Mouse (Mus musculus): ENCODE results near the gene Szt2. TPM values are rescaled to one million over a fixed set of nuclear protein-coding genes. Genes with fewer than 3 reads are reported as not detected.
A peak's percentile ranks its signal among the peaks of the same experiment; 100 is the strongest.

Gene Szt2
- polyA plus RNA-seq, 1 experiment from 2014 or later: 11.4 TPM

- H3K27ac ChIP-seq: peak within 1 kb of the TSS; percentile 86
- H3K36me3 ChIP-seq: peaks cover 39% of the 10 kb centered on the region
- peak; percentile 92 for DNase-seq (ENCODE audit: low spot score)
- peak within 1 kb of the TSS; percentile 78 for H3K4me3 ChIP-seq
- peaks cover 36% of the 10 kb centered on the region for H3K4me1 ChIP-seq
- no peaks in the 10 kb centered on the region for H3K9me3 ChIP-seq (replicated peaks)
- under 1% methylated on average over 28 of the region's 31 CpGs for WGBS
- no peaks in the 10 kb centered on the region for H3K27me3 ChIP-seq (ENCODE audit: low read depth, poor library complexity, severe bottlenecking)
These were observed 18.8 kb upstream of the Szt2 start, which contains the start of gene Elovl1 for GRCm38 (mm10) chr4:118427768-118428451. TSS of gene Elovl1 (plus strand) at chr4:118428093.

GRCm38 (mm10) chr4:118427415-118427767 is 18.3 kb upstream of the Szt2 start:
- peaks cover 37% of the 10 kb centered on the region for H3K36me3 ChIP-seq
- DNase-seq (ENCODE audit: low spot score): no peak
- peak overlapping the region; percentile 78 for H3K4me3 ChIP-seq
- H3K27me3 ChIP-seq (ENCODE audit: low read depth, poor library complexity, severe bottlenecking): no peaks in the 10 kb centered on the region
- H3K27ac ChIP-seq: peak overlapping the region; percentile 86
- peaks cover 36% of the 10 kb centered on the region for H3K4me1 ChIP-seq
- H3K9me3 ChIP-seq (replicated peaks): no peaks in the 10 kb centered on the region
- WGBS: 2% methylated on average over 5 of the region's 5 CpGs

- H3K4me1 ChIP-seq: peaks cover 32% of the 10 kb centered on the region
- no peak overlapping the region for H3K27ac ChIP-seq
- H3K27me3 ChIP-seq (ENCODE audit: low read depth, poor library complexity, severe bottlenecking): no peaks in the 10 kb centered on the region
- no peak for DNase-seq (ENCODE audit: low spot score)
- H3K9me3 ChIP-seq (replicated peaks): no peaks in the 10 kb centered on the region
- H3K36me3 ChIP-seq: peaks cover 35% of the 10 kb centered on the region
- WGBS: 92% methylated on average over 1 of the region's 1 CpGs
- no peak overlapping the region for H3K4me3 ChIP-seq
These were observed 16.3 kb upstream of the Szt2 start for GRCm38 (mm10) chr4:118425374-118425773.

GRCm38 (mm10) chr4:118424541-118425160 is 15.6 kb upstream of the Szt2 start:
- no peaks in the 10 kb centered on the region for H3K9me3 ChIP-seq (replicated peaks)
- H3K36me3 ChIP-seq: peaks cover 39% of the 10 kb centered on the region
- no peak for DNase-seq (ENCODE audit: low spot score)
- H3K27me3 ChIP-seq (ENCODE audit: low read depth, poor library complexity, severe bottlenecking): no peaks in the 10 kb centered on the region
- WGBS: 90% methylated on average over 4 of the region's 4 CpGs
- no peak overlapping the region for H3K4me3 ChIP-seq
- no peak overlapping the region for H3K27ac ChIP-seq
- peaks cover 27% of the 10 kb centered on the region for H3K4me1 ChIP-seq

- Histone ChIP-seq H3K4me3 (no peak overlapping the region), H3K27me3 (ENCODE audit: low read depth, poor library complexity, severe bottlenecking) (no peaks in the 10 kb centered on the region), H3K36me3 (peaks cover 65% of the 10 kb centered on the region), H3K9me3 (replicated peaks) (no peaks in the 10 kb centered on the region), H3K4me1 (no peaks in the 10 kb centered on the region), H3K27ac (no peak overlapping the region)
- 98% methylated on average over 3 of the region's 3 CpGs for WGBS
- no peak for DNase-seq (ENCODE audit: low spot score)
These were observed 12.3 kb upstream of the Szt2 start for GRCm38 (mm10) chr4:118421384-118421783.

- Histone ChIP-seq H3K27ac (no peak overlapping the region), H3K36me3 (peaks cover 96% of the 10 kb centered on the region), H3K27me3 (ENCODE audit: low read depth, poor library complexity, severe bottlenecking) (no peaks in the 10 kb centered on the region), H3K4me3 (no peak overlapping the region), H3K4me1 (no peaks in the 10 kb centered on the region), H3K9me3 (replicated peaks) (no peaks in the 10 kb centered on the region)
- no peak for DNase-seq (ENCODE audit: low spot score)
- WGBS: 91% methylated on average over 13 of the region's 13 CpGs
These were observed 8.2 kb upstream of the Szt2 start for GRCm38 (mm10) chr4:118417112-118417797.

GRCm38 (mm10) chr4:118416329-118416728 is 7.3 kb upstream of the Szt2 start:
- Histone ChIP-seq H3K36me3 (peaks cover 97% of the 10 kb centered on the region), H3K4me3 (no peak overlapping the region), H3K27ac (no peak overlapping the region), H3K4me1 (no peaks in the 10 kb centered on the region), H3K9me3 (replicated peaks) (no peaks in the 10 kb centered on the region), H3K27me3 (ENCODE audit: low read depth, poor library complexity, severe bottlenecking) (no peaks in the 10 kb centered on the region)
- DNase-seq (ENCODE audit: low spot score): no peak
- whole genome bisulfite sequencing: 95% methylated on average over 5 of the region's 5 CpGs

GRCm38 (mm10) chr4:118415779-118416178 is 6.7 kb upstream of the Szt2 start:
- Histone ChIP-seq H3K4me1 (no peaks in the 10 kb centered on the region), H3K9me3 (replicated peaks) (no peaks in the 10 kb centered on the region), H3K36me3 (peaks cover 96% of the 10 kb centered on the region), H3K27me3 (ENCODE audit: low read depth, poor library complexity, severe bottlenecking) (no peaks in the 10 kb centered on the region), H3K27ac (no peak overlapping the region), H3K4me3 (no peak overlapping the region)
- WGBS: 93% methylated on average over 2 of the region's 2 CpGs
- DNase-seq (ENCODE audit: low spot score): no peak

- 94% methylated on average over 5 of the region's 5 CpGs for WGBS
- Histone ChIP-seq H3K27ac (no peak overlapping the region), H3K36me3 (peaks cover 75% of the 10 kb centered on the region)
These were observed 4.5 kb upstream of the Szt2 start for GRCm38 (mm10) chr4:118413553-118413952.

GRCm38 (mm10) chr4:118410871-118411270 is 1.8 kb upstream of the Szt2 start:
- 94% methylated on average over 5 of the region's 5 CpGs for WGBS
- Histone ChIP-seq H3K36me3 (peaks cover 49% of the 10 kb centered on the region), H3K4me1 (peaks cover 22% of the 10 kb centered on the region), H3K27ac (no peak overlapping the region), H3K9me3 (replicated peaks) (no peaks in the 10 kb centered on the region), H3K27me3 (ENCODE audit: low read depth, poor library complexity, severe bottlenecking) (no peaks in the 10 kb centered on the region), H3K4me3 (no peak overlapping the region)
- DNase-seq (ENCODE audit: low spot score): no peak

More at GRCm38 (mm10) chr4:118413553-118413952, 4.5 kb upstream of the Szt2 start:
- Histone ChIP-seq H3K4me3 (no peak overlapping the region), H3K27me3 (ENCODE audit: low read depth, poor library complexity, severe bottlenecking) (no peaks in the 10 kb centered on the region), H3K9me3 (replicated peaks) (no peaks in the 10 kb centered on the region), H3K4me1 (peaks cover 14% of the 10 kb centered on the region)
- DNase-seq (ENCODE audit: low spot score): no peak

- no peak overlapping the region for H3K27ac ChIP-seq
- WGBS: 93% methylated on average over 12 of the region's 12 CpGs
- no peaks in the 10 kb centered on the region for H3K9me3 ChIP-seq (replicated peaks)
- no peaks in the 10 kb centered on the region for H3K27me3 ChIP-seq (ENCODE audit: low read depth, poor library complexity, severe bottlenecking)
- no peak for DNase-seq (ENCODE audit: low spot score)
- H3K4me1 ChIP-seq: no peaks in the 10 kb centered on the region
- H3K4me3 ChIP-seq: no peak overlapping the region
- peaks cover 70% of the 10 kb centered on the region for H3K36me3 ChIP-seq
These were observed 6.4 kb downstream of the Szt2 start for GRCm38 (mm10) chr4:118402701-118403100.

- Histone ChIP-seq H3K9me3 (replicated peaks) (no peaks in the 10 kb centered on the region), H3K27ac (no peak overlapping the region), H3K4me3 (no peak overlapping the region), H3K27me3 (ENCODE audit: low read depth, poor library complexity, severe bottlenecking) (no peaks in the 10 kb centered on the region), H3K4me1 (no peaks in the 10 kb centered on the region), H3K36me3 (peaks cover 78% of the 10 kb centered on the region)
- no peak for DNase-seq (ENCODE audit: low spot score)
- WGBS: 92% methylated on average over 5 of the region's 5 CpGs
These were observed 7.2 kb downstream of the Szt2 start for GRCm38 (mm10) chr4:118401918-118402317.

- Histone ChIP-seq H3K4me1 (no peaks in the 10 kb centered on the region), H3K27ac (no peak overlapping the region), H3K9me3 (replicated peaks) (no peaks in the 10 kb centered on the region), H3K27me3 (ENCODE audit: low read depth, poor library complexity, severe bottlenecking) (no peaks in the 10 kb centered on the region), H3K4me3 (no peak overlapping the region), H3K36me3 (peaks cover 83% of the 10 kb centered on the region)
- no peak for DNase-seq (ENCODE audit: low spot score)
- 95% methylated on average over 3 of the region's 3 CpGs for WGBS
These were observed 7.7 kb downstream of the Szt2 start for GRCm38 (mm10) chr4:118401421-118401820.

Measured in limb, embryonic 10.5 days (tissue).